Mouse (Mus musculus) lung, embryonic 14.5 days (tissue): ENCODE results near the gene Gm10300. TPM values are rescaled to one million over a fixed set of nuclear protein-coding genes. Genes with fewer than 3 reads are reported as not detected.

Source experiments
- ATAC-seq: fragments of 200-750 bp; cut with Nextera tagmentation; 2 replicates; pipeline ENCODE4 v1.8.0; 2017; ENCODE audit warnings: mild to moderate bottlenecking, moderate TSS enrichment, moderate library complexity; ENCODE audit not compliant: insufficient read depth
- DNase-seq: peaks from one replicate; pipeline ENCODE4 v3.0.0-alpha.2; 2015
- H3K27ac ChIP-seq: fragments of 300-500 bp; sonication (generic); 2 replicates; pipeline ENCODE4 v1.5.1; 2014; ENCODE audit warnings: low read depth, mild to moderate bottlenecking, moderate library complexity
- H3K27me3 ChIP-seq: fragments of 300-500 bp; sonication (generic); 2 replicates; pipeline ENCODE4 v1.6.1; 2014; ENCODE audit warnings: low read length, control low read depth; ENCODE audit not compliant: insufficient read depth
- H3K36me3 ChIP-seq: fragments of 300-500 bp; sonication (generic); 2 replicates; pipeline ENCODE4 v1.6.1; 2014; ENCODE audit warnings: control low read depth; ENCODE audit not compliant: insufficient read depth
- H3K4me1 ChIP-seq: fragments of 300-500 bp; sonication (generic); 2 replicates; pipeline ENCODE4 v1.6.1; 2014; ENCODE audit warnings: antibody characterized with exemption, control low read depth; ENCODE audit not compliant: insufficient read depth
- H3K4me2 ChIP-seq: fragments of 300-500 bp; sonication (generic); 2 replicates; pipeline ENCODE4 v1.6.1; 2014; ENCODE audit warnings: mild to moderate bottlenecking
- H3K4me3 ChIP-seq: fragments of 300-500 bp; sonication (generic); 2 replicates; pipeline ENCODE4 v1.5.1; 2014; ENCODE audit warnings: low read depth, low read length
- H3K9ac ChIP-seq: fragments of 300-500 bp; sonication (generic); 2 replicates; pipeline ENCODE4 v1.6.1; 2014
- H3K9me3 ChIP-seq: fragments of 300-500 bp; sonication (generic); 2 replicates; pipeline ENCODE4 v1.6.1; 2016; ENCODE audit warnings: low read depth, low read length, control low read depth
- CTCF ChIP-seq: IDR thresholded peaks from 2 replicates; pipeline ENCODE4 v1.5.1; 2016; ENCODE audit warnings: antibody characterized with exemption, low read depth
- WGBS: fragments of 180-500 bp; shearing (Covaris S2); extraction: QIAGEN DNeasy Blood & Tissue Kit; methylation state at CpG from one replicate; pipeline ENCODE4 v1.1.7; 2014; 5-methylcytosine and 5-hydroxymethylcytosine counted together
- polyA plus RNA-seq: library from polyadenylated mRNA; unstranded; fragments of >200 nt; fragmentation: Nextera tagmentation; extraction: Ambion mirVana; gene quantifications from 2 replicates; pipeline ENCODE4 v1.2.1, GENCODE M21; 2014

The Gm10300 gene
- polyA plus RNA-seq, 1 experiment from 2014 or later = 0.11 TPM

DNA sequence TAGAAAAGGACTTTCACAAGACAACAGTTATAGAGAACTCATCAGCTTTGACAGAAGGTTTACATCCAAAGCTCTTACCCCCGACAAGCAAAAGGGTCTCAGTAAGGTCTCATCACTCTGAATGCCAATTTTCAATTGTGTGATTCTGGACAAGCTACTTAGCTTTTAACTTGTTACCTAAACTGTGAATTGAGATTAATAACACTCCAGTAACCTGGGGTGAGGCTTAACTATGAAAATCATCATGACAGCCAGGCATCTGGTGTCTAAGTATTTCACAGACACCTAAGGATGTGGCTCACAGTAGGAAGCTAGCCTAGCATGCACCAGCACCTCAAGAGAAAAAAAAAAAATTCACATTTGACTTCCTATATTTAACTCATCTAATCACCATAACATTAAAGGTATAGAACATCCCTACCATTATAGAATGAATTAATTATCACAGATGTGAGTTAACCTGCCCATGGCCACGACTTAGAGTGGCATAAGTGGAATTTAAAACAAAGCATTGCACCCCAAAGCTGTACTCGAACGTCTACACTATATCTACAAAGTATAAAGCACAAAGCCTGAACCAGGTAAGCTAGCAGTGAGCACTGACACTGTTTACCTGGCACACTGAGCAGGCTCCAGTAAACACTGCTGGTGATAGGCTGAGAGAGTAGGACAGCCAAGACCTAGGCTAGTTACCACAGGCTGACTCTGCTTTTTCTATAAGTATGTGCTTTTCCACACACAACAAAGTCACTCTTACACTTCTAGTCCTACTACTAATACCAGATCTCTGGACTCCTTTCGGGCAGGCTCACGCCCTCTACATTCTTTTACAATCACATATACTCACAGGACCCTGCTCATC, 32.8 kb upstream of the Gm10300 start:
- WGBS = 66% methylated on average over 6 of the region's 6 CpGs

DNA sequence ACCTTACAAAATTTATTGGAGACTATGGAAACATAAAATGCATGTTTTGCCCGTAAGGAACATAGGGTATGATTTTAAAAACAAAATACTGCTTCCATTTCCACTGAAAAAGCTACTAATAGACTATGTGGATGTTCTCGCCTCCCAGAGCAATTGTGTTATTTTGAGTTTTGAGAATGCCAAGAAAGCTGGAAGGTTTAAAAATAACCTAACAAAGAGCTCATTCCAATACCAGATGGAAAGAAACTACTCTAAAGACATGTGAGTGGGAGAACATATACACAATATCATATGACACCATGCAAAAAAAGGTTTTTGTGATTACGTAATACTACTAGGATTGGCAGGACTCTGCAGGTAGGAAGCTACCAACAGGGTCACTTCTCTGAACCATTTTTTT, 30.8 kb upstream of the Gm10300 start:
- Histone ChIP-seq H3K9ac (no peak overlapping the region), H3K27ac (no peak overlapping the region), H3K4me2 (no peak overlapping the region), H3K27me3 (no peaks in the 10 kb centered on the region), H3K36me3 (no peaks in the 10 kb centered on the region), H3K4me1 (no peaks in the 10 kb centered on the region; the same call in 1 of the 2 replicates), H3K9me3 (no peaks in the 10 kb centered on the region), H3K4me3 (no peak overlapping the region)
- 82% methylated on average over 3 of the region's 3 CpGs for WGBS
- no peak for TF ChIP-seq CTCF
- no peak for DNase-seq
- ATAC-seq = no peak

More for the DNA sequence above, 32.8 kb upstream of the Gm10300 start:
- no peak overlapping the region for H3K9ac ChIP-seq
- H3K4me2 ChIP-seq = no peak overlapping the region
- TF ChIP-seq CTCF = no peak
- DNase-seq (no peak), ATAC-seq (no peak)
- no peaks in the 10 kb centered on the region for H3K27me3 ChIP-seq
- no peaks in the 10 kb centered on the region for H3K36me3 ChIP-seq
- H3K4me1 ChIP-seq = no peaks in the 10 kb centered on the region
- no peak overlapping the region for H3K27ac ChIP-seq
- H3K4me3 ChIP-seq = no peak overlapping the region
- H3K9me3 ChIP-seq = no peaks in the 10 kb centered on the region

DNA sequence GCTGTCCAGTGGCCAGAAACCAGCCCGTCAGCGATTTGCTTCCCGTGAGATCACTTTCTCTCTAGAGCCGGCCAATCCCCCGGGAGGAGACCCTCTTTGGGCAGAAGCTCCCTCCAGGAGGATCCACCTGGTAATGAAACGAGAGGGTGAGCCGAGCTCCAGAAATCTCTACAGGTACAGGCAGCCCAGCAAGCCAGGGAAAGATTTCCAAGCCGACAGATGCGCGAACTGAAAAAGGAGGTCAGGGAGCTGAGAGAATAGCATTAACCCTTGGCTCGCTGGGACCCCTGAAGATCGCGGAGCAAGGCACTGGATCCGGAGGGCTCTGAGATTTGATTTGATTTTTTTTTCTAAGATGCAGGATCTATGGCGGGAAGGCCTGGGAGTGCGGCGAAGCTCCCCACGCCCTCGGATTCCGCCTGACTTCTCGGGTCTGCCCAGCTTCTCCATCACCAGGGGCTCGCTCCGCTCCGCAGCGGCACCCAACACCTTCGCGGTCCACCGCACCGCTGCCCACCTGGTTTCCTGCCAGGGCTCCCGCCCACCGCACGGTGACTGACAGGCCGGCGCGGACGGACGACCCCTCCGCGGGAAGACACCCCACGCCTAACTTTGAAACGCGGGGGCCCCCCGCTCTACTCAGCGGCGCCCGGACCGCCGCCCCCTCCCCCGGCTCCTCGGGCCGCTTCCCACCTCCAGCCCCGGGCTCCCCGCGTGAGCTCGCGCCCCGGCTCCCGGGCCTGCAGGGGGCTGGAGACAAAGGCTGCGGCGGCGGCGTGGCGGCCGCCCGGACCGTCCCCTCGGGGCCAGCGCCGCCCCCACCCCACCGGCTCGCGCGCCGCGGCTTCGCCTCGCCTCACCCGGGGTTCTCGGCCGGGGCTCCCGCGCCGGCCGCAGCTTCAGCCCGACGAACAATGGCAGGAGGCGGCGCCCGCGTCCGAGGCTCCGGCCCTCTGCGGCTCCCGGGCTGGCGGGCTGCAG, 26.2 kb upstream of the Gm10300 start:
- ATAC-seq (peak; percentile 64), DNase-seq (peak; percentile 70)
- H3K36me3 ChIP-seq = no peaks in the 10 kb centered on the region
- peak overlapping the region; percentile 95 for H3K9ac ChIP-seq
- TF ChIP-seq CTCF = no peak
- H3K27me3 ChIP-seq = no peaks in the 10 kb centered on the region
- peak overlapping the region; percentile 94 for H3K27ac ChIP-seq
- H3K4me1 ChIP-seq = peaks cover 7% of the 10 kb centered on the region
- no peaks in the 10 kb centered on the region for H3K9me3 ChIP-seq
- peak overlapping the region; percentile 93 for H3K4me3 ChIP-seq
- WGBS = under 1% methylated on average over 95 of the region's 95 CpGs
- peak overlapping the region; percentile 75 for H3K4me2 ChIP-seq

DNA sequence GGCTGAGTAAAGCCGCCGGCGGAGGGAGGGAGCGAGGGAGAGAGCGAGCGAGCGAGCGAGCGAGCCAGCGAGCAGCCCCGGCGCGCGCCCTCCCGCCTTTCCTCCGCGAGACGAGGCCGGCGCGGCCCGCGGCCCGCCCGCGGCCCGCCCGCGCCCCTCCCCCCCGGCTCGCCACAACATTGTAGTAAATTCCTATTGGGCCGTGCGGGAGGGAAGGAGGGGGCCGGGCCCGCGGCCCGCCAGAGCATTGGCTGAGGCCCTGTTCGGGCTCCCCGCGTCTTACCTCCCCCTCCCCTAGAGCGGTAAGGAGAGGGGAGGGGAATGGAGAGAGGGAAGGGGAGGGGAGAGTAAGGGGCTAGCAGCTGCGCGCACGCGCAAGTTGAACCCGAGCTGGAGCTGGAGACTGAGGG, 25.5 kb upstream of the Gm10300 start:
- TF ChIP-seq CTCF = no peak
- Histone ChIP-seq H3K9me3 (no peaks in the 10 kb centered on the region), H3K27ac (peak overlapping the region; percentile 94), H3K4me3 (peak overlapping the region; percentile 93), H3K9ac (peak overlapping the region; percentile 95), H3K4me2 (peak overlapping the region; percentile 75), H3K36me3 (no peaks in the 10 kb centered on the region), H3K4me1 (peaks cover 7% of the 10 kb centered on the region), H3K27me3 (no peaks in the 10 kb centered on the region)
- ATAC-seq = peak; percentile 99
- DNase-seq = peak; percentile 96
- under 1% methylated on average over 24 of the region's 46 CpGs for WGBS

DNA sequence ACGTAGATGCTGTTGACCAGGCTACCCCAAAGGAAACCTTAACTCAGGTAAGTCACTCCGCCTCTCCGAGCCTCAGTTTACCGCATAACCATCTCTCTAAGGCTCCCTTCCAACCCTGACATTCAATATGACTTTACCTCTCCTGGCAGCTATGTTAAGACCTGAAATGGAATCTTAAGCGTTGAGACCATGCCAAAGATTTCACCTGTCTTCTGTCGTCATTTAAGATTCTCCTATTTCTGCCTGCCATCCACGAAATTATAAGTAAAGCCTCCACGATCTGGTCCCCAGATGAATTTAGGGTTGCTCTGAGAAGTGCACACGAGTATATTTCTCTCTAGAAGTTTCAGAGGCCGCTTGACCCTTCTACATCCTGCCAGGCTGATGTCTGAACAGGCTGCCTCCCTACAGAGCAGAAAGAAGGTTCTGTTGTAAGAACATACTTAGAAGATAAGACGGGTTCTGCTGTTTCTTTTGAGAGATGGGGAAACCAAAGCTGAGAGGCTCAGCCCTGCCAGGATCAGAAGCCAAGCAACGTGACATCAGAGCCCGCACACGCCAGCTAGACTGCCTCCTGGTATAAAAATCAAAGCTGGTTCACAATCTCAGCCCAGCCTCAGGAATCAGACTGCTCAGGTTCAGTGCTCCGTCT, 24.8 kb upstream of the Gm10300 start:
- DNase-seq (peak; percentile 31), ATAC-seq (no peak)
- WGBS = 10% methylated on average over 14 of the region's 15 CpGs
- Histone ChIP-seq H3K27ac (no peak overlapping the region), H3K4me2 (peak overlapping the region; percentile 75), H3K9me3 (no peaks in the 10 kb centered on the region), H3K4me1 (peaks cover 7% of the 10 kb centered on the region), H3K4me3 (peak overlapping the region; percentile 93), H3K9ac (peak overlapping the region; percentile 32), H3K36me3 (no peaks in the 10 kb centered on the region), H3K27me3 (no peaks in the 10 kb centered on the region)
- no peak for TF ChIP-seq CTCF

DNA sequence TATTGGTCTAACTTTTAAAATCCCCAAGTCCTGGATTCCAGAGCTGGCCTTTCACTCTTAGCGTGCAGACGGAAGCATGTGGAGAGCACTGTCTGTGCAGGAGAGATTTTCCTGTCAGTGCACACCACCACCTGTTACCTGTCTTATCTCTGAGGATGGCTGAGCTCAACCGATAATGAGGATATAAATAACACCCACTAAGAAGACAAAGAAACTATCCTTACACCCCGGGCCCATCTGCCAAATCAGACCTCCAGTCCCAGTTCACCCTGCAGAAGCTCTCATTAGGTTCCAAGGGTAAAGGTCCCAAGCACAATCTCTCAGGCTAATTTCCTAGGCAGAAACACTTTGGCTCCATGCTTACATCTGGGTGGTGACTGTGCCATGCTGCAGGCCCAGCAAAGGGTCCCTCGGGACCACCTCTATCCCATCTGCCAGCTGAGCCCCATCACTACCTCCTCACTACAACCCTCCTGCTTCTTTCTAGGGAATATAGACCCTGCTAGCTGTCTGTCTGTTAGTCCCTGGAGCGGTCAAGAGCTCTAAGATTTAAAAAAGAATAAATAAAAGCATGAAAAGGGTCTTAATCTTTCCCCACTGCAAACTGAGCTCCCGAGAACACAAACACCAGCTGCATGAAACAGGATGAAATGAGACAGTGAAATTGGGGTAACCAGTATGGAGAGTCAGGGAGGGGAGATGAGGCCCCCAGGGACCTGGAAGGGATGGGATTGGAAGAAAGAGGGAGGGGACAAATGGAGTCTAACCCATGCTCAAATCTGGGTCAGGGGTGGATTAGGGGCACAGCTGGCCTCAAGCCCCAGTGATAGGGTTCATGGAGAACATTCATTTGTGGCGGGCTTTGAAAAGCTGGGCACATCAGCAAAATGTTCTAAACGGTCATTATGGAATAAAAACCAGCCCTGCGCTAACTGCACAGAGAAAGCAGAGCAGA, 22.9 kb upstream of the Gm10300 start:
- 69% methylated on average over 10 of the region's 10 CpGs for WGBS
- H3K9ac ChIP-seq = no peak overlapping the region
- H3K4me1 ChIP-seq = peaks cover 7% of the 10 kb centered on the region
- no peak for DNase-seq
- no peak overlapping the region for H3K4me2 ChIP-seq
- no peaks in the 10 kb centered on the region for H3K36me3 ChIP-seq
- ATAC-seq = no peak
- no peak overlapping the region for H3K27ac ChIP-seq
- no peaks in the 10 kb centered on the region for H3K27me3 ChIP-seq
- no peaks in the 10 kb centered on the region for H3K9me3 ChIP-seq
- no peak overlapping the region for H3K4me3 ChIP-seq
- no peak for TF ChIP-seq CTCF
